Comparison of ENCODE assay signal across 8 mouse cellular contexts in the genomic region with DNA sequence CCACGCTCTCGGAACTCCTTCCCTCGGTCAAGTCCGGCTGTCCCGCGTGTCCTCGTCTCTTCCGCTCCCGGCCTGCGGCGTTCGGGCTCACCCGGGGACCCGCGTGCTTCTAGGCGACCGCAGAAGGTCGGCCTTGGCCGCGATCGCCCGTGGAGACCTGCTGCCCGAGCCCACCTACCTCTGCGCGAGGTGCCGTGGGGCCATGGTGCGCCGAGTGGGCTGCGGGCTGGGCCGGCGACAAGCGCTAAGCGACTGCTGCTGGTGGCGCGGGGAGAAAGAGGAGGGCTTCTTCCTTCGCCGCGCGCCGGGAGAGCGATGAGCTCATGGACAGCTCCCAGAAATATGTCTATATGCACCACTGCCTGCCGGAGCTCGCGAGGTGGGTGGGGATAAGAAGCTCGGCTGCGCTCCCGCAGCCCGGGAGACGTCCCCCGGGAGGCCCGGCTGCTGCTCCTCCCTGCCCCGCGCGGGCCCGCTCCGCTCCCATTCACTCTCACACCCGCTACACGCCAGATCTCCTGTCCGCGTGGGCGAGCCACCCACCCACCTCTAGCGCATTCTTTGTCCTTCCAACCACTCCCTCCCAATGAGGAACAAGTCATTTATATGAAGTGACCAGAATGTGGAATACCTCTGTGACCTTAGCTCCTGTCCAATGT. TPM values are rescaled to one million over a fixed set of nuclear protein-coding genes. Genes with fewer than 3 reads are reported as not detected.
A peak's percentile ranks its signal among the peaks of the same experiment; 100 is the strongest.
DNase-seq lines count a peak whose midpoint lies in the region; ATAC-seq and TF ChIP-seq lines count a peak whose summit lies in the region.

A gene (minus strand): TSS at position 609 of the 659 bp plus-strand sequence.

- H3K4me3 ChIP-seq in embryonic facial prominence, embryonic 10.5 days, result peak within 1 kb of the TSS; percentile 74
- peak within 1 kb of the TSS; percentile 53 for H3K4me3 ChIP-seq in kidney, postnatal 0 days (replicated peaks; ENCODE audit: low read depth, low read length)
- H3K4me3 ChIP-seq in liver, embryonic 11.5 days (ENCODE audit: low read depth, low read length), result peak within 1 kb of the TSS; percentile 62
- H3K4me3 ChIP-seq in olfactory bulb, adult 2 months (ENCODE audit: insufficient read depth, low read depth, low read length), result peak within 1 kb of the TSS; percentile 77

- TF ChIP-seq CTCF in kidney, postnatal 0 days (IDR thresholded peaks at IDR 0.05; ENCODE audit: low read depth), result no peak
- no peak for TF ChIP-seq CTCF in olfactory bulb, adult 2 months (IDR thresholded peaks at IDR 0.05; ENCODE audit: insufficient read depth, low read depth, low read length)

- H3K4me2 ChIP-seq in kidney, postnatal 0 days (ENCODE audit: low read length), result peak within 1 kb of the TSS; percentile 100
- peak within 1 kb of the TSS; percentile 99 for H3K4me2 ChIP-seq in liver, embryonic 11.5 days

- peak within 1 kb of the TSS; percentile 75 for H3K27ac ChIP-seq in embryonic facial prominence, embryonic 10.5 days (replicated peaks)
- no peak within 1 kb of the TSS for H3K27ac ChIP-seq in kidney, postnatal 0 days
- H3K27ac ChIP-seq in liver, embryonic 11.5 days (ENCODE audit: low read depth, low read length), result no peak within 1 kb of the TSS
- no peak within 1 kb of the TSS for H3K27ac ChIP-seq in olfactory bulb, adult 2 months (ENCODE audit: insufficient read depth, low read depth, low read length)

- TF ChIP-seq POLR2A in olfactory bulb, adult 2 months (IDR thresholded peaks at IDR 0.05; ENCODE audit: insufficient read depth, low read depth, low read length), result no peak

- H3K36me3 ChIP-seq in embryonic facial prominence, embryonic 10.5 days (replicated peaks), result no peaks in the 10 kb centered on the region
- no peaks in the 10 kb centered on the region for H3K36me3 ChIP-seq in kidney, postnatal 0 days (ENCODE audit: insufficient read depth, low read length)
- no peaks in the 10 kb centered on the region for H3K36me3 ChIP-seq in liver, embryonic 11.5 days (ENCODE audit: control insufficient read depth, insufficient read depth, low read length)

- peak; percentile 81 for ATAC-seq in kidney, postnatal 0 days (replicated peaks; ENCODE audit: low FRiP score, low read depth)
- peak; percentile 61 for ATAC-seq in liver, embryonic 11.5 days (replicated peaks; ENCODE audit: low FRiP score)

- peaks cover 44% of the 10 kb centered on the region for H3K27me3 ChIP-seq in embryonic facial prominence, embryonic 10.5 days (replicated peaks; ENCODE audit: low read depth, poor library complexity, severe bottlenecking)
- H3K27me3 ChIP-seq in kidney, postnatal 0 days (ENCODE audit: insufficient read depth, low read length), result peaks cover 16% of the 10 kb centered on the region; the same call in 1 of the 2 replicates
- peaks cover 24% of the 10 kb centered on the region for H3K27me3 ChIP-seq in liver, embryonic 11.5 days (replicated peaks; ENCODE audit: control insufficient read depth, insufficient read depth, low read length)

- H3K9ac ChIP-seq in kidney, postnatal 0 days (ENCODE audit: low read depth, low read length), result peak within 1 kb of the TSS; percentile 52
- H3K9ac ChIP-seq in liver, embryonic 11.5 days (ENCODE audit: low read depth, low read length), result peak within 1 kb of the TSS; percentile 66

- peaks cover 16% of the 10 kb centered on the region for H3K4me1 ChIP-seq in embryonic facial prominence, embryonic 10.5 days
- H3K4me1 ChIP-seq in kidney, postnatal 0 days (replicated peaks; ENCODE audit: insufficient read depth, low read length), result peaks cover 11% of the 10 kb centered on the region; the same call in 1 of the 2 replicates
- H3K4me1 ChIP-seq in liver, embryonic 11.5 days (replicated peaks; ENCODE audit: control insufficient read depth, insufficient read depth, low read length), result peaks cover 5% of the 10 kb centered on the region
- no peaks in the 10 kb centered on the region for H3K4me1 ChIP-seq in olfactory bulb, adult 2 months (ENCODE audit: control insufficient read depth, insufficient read depth, low read length)

- under 1% methylated on average over 62 of the region's 62 CpGs for WGBS in embryonic facial prominence, embryonic 10.5 days
- WGBS in kidney, postnatal 0 days, result 0% methylated on average over 61 of the region's 62 CpGs
- WGBS in liver, embryonic 11.5 days, result under 1% methylated on average over 61 of the region's 62 CpGs
- WGBS in olfactory bulb, adult 2 months, result under 1% methylated on average over 61 of the region's 62 CpGs

- DNase-seq in urinary bladder, adult 2 months (ENCODE audit: low spot score), result peak; percentile 25
- DNase-seq in urinary bladder, postnatal 36 days (ENCODE audit: low spot score in 2 of 2), result no peak
- peak; percentile 70 for DNase-seq in embryonic facial prominence, embryonic 10.5 days (ENCODE audit: low spot score)
- peak; percentile 90 for DNase-seq in heart, adult 11 months
- peak; percentile 82 for DNase-seq in kidney, postnatal 0 days (ENCODE audit: low spot score)
- peak; percentile 71 for DNase-seq in liver, embryonic 11.5 days (ENCODE audit: low spot score)
- no peak for DNase-seq in adipocyte (ENCODE audit: low spot score)

- no peaks in the 10 kb centered on the region for H3K9me3 ChIP-seq in embryonic facial prominence, embryonic 10.5 days
- no peaks in the 10 kb centered on the region for H3K9me3 ChIP-seq in kidney, postnatal 0 days (replicated peaks; ENCODE audit: low read length)
- H3K9me3 ChIP-seq in liver, embryonic 11.5 days (ENCODE audit: control insufficient read depth, low read length), result no peaks in the 10 kb centered on the region

RNA-seq across cellular contexts. Expression of the gene that starts here (rescaled TPM):
- polyA plus RNA-seq in urinary bladder, adult 2 months (2012; rRNA removed), result 7.9 and 10.9 TPM in 2 replicates
- 32.2 and 35.7 TPM in 2 replicates for polyA plus RNA-seq in embryonic facial prominence, embryonic 10.5 days (2016; fragmentation: Nextera tagmentation; extraction: Ambion mirVana)
- polyA plus RNA-seq in kidney, postnatal 0 days (2015; fragmentation: Nextera tagmentation; extraction: Ambion mirVana), result 4.1 and 4.7 TPM in 2 replicates
- 17.3 and 19.7 TPM in 2 replicates for polyA plus RNA-seq in liver, embryonic 11.5 days (2014; fragmentation: Nextera tagmentation; extraction: Ambion mirVana)
- polyA plus RNA-seq in olfactory bulb, adult 2 months (2012; ENCODE audit: insufficient read depth, insufficient read length, low replicate concordance, missing spikeins), result 423 and 477 TPM in 2 replicates

Comparison
In these comparisons a context has a peak if more than half of its experiments do, and no peak if none do; other contexts are left out.
1. RNA of the gene that starts here (polyA plus RNA-seq): 423 to 477 TPM in olfactory bulb, adult 2 months; 32.2 to 35.7 TPM in embryonic facial prominence, embryonic 10.5 days, 17.3 to 19.7 TPM in liver, embryonic 11.5 days, 7.9 to 10.9 TPM in urinary bladder, adult 2 months and 4.1 to 4.7 TPM in kidney, postnatal 0 days; every median in the first group is over 10 times any median in the second.
2. DNase-seq: peak in urinary bladder, adult 2 months (single experiment), embryonic facial prominence, embryonic 10.5 days (single experiment), heart, adult 11 months (single experiment), kidney, postnatal 0 days (single experiment) and liver, embryonic 11.5 days (single experiment); none in urinary bladder, postnatal 36 days (0 of 2) and adipocyte (single experiment).
3. Peak in every context shown above with its lines, with median percentiles within 50 percentile points of each other: H3K4me3 ChIP-seq.